Mouse (Mus musculus): ENCODE results near the gene 1700122O11Rik. TPM values are rescaled to one million over a fixed set of nuclear protein-coding genes. Genes with fewer than 3 reads are reported as not detected.

Gene 1700122O11Rik
- polyA plus RNA-seq, 1 experiment: not detected

- 44% methylated on average over 6 of the region's 6 CpGs for WGBS
- H3K36me3 ChIP-seq (ENCODE audit: control insufficient read depth, insufficient read depth, low read length): no peaks in the 10 kb centered on the region
- H3K27ac ChIP-seq (ENCODE audit: insufficient read depth, low read depth, low read length): no peak overlapping the region
- TF ChIP-seq POLR2A (IDR thresholded peaks at IDR 0.05; ENCODE audit: low read depth, low read length) (no peak), CTCF (IDR thresholded peaks at IDR 0.05; ENCODE audit: extremely low read depth, insufficient read length, insufficient replicate concordance, low read depth, low read length) (no peak)
- no peaks in the 10 kb centered on the region for H3K27me3 ChIP-seq (ENCODE audit: control insufficient read depth, insufficient read depth, low read length)
- H3K4me1 ChIP-seq (ENCODE audit: control insufficient read depth, insufficient read depth, insufficient read length, low read length): no peaks in the 10 kb centered on the region
- H3K4me3 ChIP-seq (ENCODE audit: low read depth, low read length): no peak overlapping the region
Measured at GRCm38 (mm10) chr17:48027677-48028076, 10.4 kb downstream of the 1700122O11Rik start.

- H3K4me1 ChIP-seq (ENCODE audit: control insufficient read depth, insufficient read depth, insufficient read length, low read length): no peaks in the 10 kb centered on the region
- WGBS: 97% methylated on average over 5 of the region's 5 CpGs
Measured at GRCm38 (mm10) chr17:48027019-48027418, 11.1 kb downstream of the 1700122O11Rik start.

DNA sequence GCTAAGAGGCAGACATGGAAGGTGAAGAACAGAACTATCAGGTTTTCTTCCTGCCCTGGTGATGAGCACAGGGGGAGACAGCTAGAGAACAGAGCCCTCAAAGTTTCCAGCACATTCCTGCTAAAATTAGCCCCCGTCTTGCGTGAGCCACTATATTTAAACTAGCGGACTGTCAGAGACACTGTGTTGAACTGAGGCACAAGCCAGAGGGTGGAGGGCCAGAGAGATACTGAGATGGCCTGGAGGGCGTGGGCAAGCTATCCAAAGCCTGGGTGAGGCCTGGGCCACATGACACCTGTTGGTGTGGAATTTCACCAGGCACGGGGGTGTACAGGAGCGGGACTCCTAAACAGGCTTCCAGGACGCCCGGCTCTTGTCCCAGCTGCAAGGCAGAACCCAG, 14.0 kb downstream of the 1700122O11Rik start:
- 71% methylated on average over 8 of the region's 8 CpGs for WGBS
- TF ChIP-seq POLR2A (IDR thresholded peaks at IDR 0.05; ENCODE audit: low read depth, low read length): no peak
- no peak for TF ChIP-seq CTCF (IDR thresholded peaks at IDR 0.05; ENCODE audit: extremely low read depth, insufficient read length, insufficient replicate concordance, low read depth, low read length)
- Histone ChIP-seq H3K4me3 (ENCODE audit: low read depth, low read length) (no peak overlapping the region), H3K4me1 (ENCODE audit: control insufficient read depth, insufficient read depth, insufficient read length, low read length) (peaks cover 3% of the 10 kb centered on the region), H3K36me3 (ENCODE audit: control insufficient read depth, insufficient read depth, low read length) (no peaks in the 10 kb centered on the region), H3K27me3 (ENCODE audit: control insufficient read depth, insufficient read depth, low read length) (no peaks in the 10 kb centered on the region), H3K27ac (ENCODE audit: insufficient read depth, low read depth, low read length) (0 out of 2 replicates have a peak overlapping the region, but pooled peaks have one; percentile 8)

More at GRCm38 (mm10) chr17:48027019-48027418, 11.1 kb downstream of the 1700122O11Rik start:
- no peaks in the 10 kb centered on the region for H3K36me3 ChIP-seq (ENCODE audit: control insufficient read depth, insufficient read depth, low read length)
- no peak overlapping the region for H3K4me3 ChIP-seq (ENCODE audit: low read depth, low read length)
- no peaks in the 10 kb centered on the region for H3K27me3 ChIP-seq (ENCODE audit: control insufficient read depth, insufficient read depth, low read length)
- H3K27ac ChIP-seq (ENCODE audit: insufficient read depth, low read depth, low read length): no peak overlapping the region
- TF ChIP-seq CTCF (IDR thresholded peaks at IDR 0.05; ENCODE audit: extremely low read depth, insufficient read length, insufficient replicate concordance, low read depth, low read length) (no peak), POLR2A (IDR thresholded peaks at IDR 0.05; ENCODE audit: low read depth, low read length) (no peak)

DNA sequence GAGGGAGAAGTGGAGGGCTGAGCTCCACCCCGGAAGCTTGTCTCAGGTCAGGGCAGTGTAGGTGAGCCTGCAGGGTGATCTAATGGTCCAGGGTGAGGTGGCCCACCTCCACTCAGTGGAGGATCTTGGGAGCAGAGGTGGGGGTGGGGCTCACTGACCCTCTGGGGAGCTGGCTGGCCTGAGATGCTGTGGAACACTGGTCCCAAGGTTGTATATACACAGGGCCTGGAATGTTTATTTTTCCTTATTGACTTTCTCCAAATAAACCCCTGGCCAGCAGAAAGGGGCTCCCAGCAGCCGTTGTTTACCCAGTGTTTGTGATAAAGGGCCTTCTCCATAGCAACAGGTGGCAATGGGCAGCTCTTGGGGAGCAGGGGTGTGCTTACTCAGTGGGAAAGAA, 18.5 kb downstream of the 1700122O11Rik start:
- no peaks in the 10 kb centered on the region for H3K27me3 ChIP-seq (ENCODE audit: control insufficient read depth, insufficient read depth, low read length)
- H3K36me3 ChIP-seq (ENCODE audit: control insufficient read depth, insufficient read depth, low read length): no peaks in the 10 kb centered on the region
- H3K27ac ChIP-seq (ENCODE audit: insufficient read depth, low read depth, low read length): 0 out of 2 replicates have a peak overlapping the region, but pooled peaks have one; percentile 35
- WGBS: 13% methylated on average over 2 of the region's 2 CpGs
- no peak overlapping the region for H3K4me3 ChIP-seq (ENCODE audit: low read depth, low read length)
- TF ChIP-seq POLR2A (IDR thresholded peaks at IDR 0.05; ENCODE audit: low read depth, low read length) (no peak), CTCF (IDR thresholded peaks at IDR 0.05; ENCODE audit: extremely low read depth, insufficient read length, insufficient replicate concordance, low read depth, low read length) (no peak)
- peaks cover 3% of the 10 kb centered on the region for H3K4me1 ChIP-seq (ENCODE audit: control insufficient read depth, insufficient read depth, insufficient read length, low read length)

- Histone ChIP-seq H3K36me3 (ENCODE audit: control insufficient read depth, insufficient read depth, low read length) (no peaks in the 10 kb centered on the region), H3K27me3 (ENCODE audit: control insufficient read depth, insufficient read depth, low read length) (no peaks in the 10 kb centered on the region), H3K4me1 (ENCODE audit: control insufficient read depth, insufficient read depth, insufficient read length, low read length) (peaks cover 3% of the 10 kb centered on the region), H3K27ac (ENCODE audit: insufficient read depth, low read depth, low read length) (no peak overlapping the region), H3K4me3 (ENCODE audit: low read depth, low read length) (no peak overlapping the region)
- 77% methylated on average over 5 of the region's 5 CpGs for WGBS
- no peak for TF ChIP-seq CTCF (IDR thresholded peaks at IDR 0.05; ENCODE audit: extremely low read depth, insufficient read length, insufficient replicate concordance, low read depth, low read length)
- TF ChIP-seq POLR2A (IDR thresholded peaks at IDR 0.05; ENCODE audit: low read depth, low read length): no peak
Measured at GRCm38 (mm10) chr17:48016566-48016965, 21.5 kb downstream of the 1700122O11Rik start.

GRCm38 (mm10) chr17:48012561-48012960, 25.5 kb downstream of the 1700122O11Rik start:
- no peaks in the 10 kb centered on the region for H3K4me1 ChIP-seq (ENCODE audit: control insufficient read depth, insufficient read depth, insufficient read length, low read length)
- no peak for TF ChIP-seq CTCF (IDR thresholded peaks at IDR 0.05; ENCODE audit: extremely low read depth, insufficient read length, insufficient replicate concordance, low read depth, low read length)
- TF ChIP-seq POLR2A (IDR thresholded peaks at IDR 0.05; ENCODE audit: low read depth, low read length): no peak
- H3K27ac ChIP-seq (ENCODE audit: insufficient read depth, low read depth, low read length): no peak overlapping the region
- no peaks in the 10 kb centered on the region for H3K27me3 ChIP-seq (ENCODE audit: control insufficient read depth, insufficient read depth, low read length)
- no peak overlapping the region for H3K4me3 ChIP-seq (ENCODE audit: low read depth, low read length)
- no peaks in the 10 kb centered on the region for H3K36me3 ChIP-seq (ENCODE audit: control insufficient read depth, insufficient read depth, low read length)
- 77% methylated on average over 10 of the region's 10 CpGs for WGBS

DNA sequence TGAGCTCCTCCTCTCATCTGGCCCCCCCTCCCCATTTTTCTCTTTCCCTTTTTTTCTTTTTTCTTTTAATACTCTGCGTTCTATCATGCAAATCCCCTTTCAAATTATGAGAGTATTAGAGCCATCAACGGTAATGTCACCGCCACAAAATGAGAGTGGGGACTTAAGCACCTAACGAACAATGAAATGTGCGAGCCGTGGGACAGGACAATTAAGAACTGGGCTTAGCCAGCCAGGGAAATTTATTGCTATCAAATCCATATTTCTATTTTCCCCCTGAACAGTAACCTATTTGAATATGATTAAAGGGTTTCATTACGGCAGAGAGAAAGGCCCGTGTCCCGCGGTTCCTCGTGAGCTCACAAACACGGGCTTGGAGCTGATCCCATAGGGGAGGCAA, 27.0 kb downstream of the 1700122O11Rik start:
- no peak overlapping the region for H3K27ac ChIP-seq (ENCODE audit: insufficient read depth, low read depth, low read length)
- H3K27me3 ChIP-seq (ENCODE audit: control insufficient read depth, insufficient read depth, low read length): no peaks in the 10 kb centered on the region
- TF ChIP-seq POLR2A (IDR thresholded peaks at IDR 0.05; ENCODE audit: low read depth, low read length): no peak
- TF ChIP-seq CTCF (IDR thresholded peaks at IDR 0.05; ENCODE audit: extremely low read depth, insufficient read length, insufficient replicate concordance, low read depth, low read length): no peak
- H3K36me3 ChIP-seq (ENCODE audit: control insufficient read depth, insufficient read depth, low read length): no peaks in the 10 kb centered on the region
- no peaks in the 10 kb centered on the region for H3K4me1 ChIP-seq (ENCODE audit: control insufficient read depth, insufficient read depth, insufficient read length, low read length)
- WGBS: 92% methylated on average over 12 of the region's 12 CpGs
- H3K4me3 ChIP-seq (ENCODE audit: low read depth, low read length): no peak overlapping the region
